Mouse (Mus musculus) neural tube, embryonic 10.5 days (tissue): ENCODE results near the gene Tmem117.

Experiments
- DNase-seq: peaks from one replicate; pipeline ENCODE4 v3.0.0-alpha.2; 2017; ENCODE audit warnings: low spot score; ENCODE audit errors: extremely low spot score

Tmem117 gene

GRCm38 (mm10) chr15:94893201-94893600 is 264.2 kb downstream of the Tmem117 start:
- no peak for DNase-seq

GRCm38 (mm10) chr15:94894086-94894485 is 265.1 kb downstream of the Tmem117 start:
- no peak for DNase-seq

GRCm38 (mm10) chr15:94895681-94896080 is 266.6 kb downstream of the Tmem117 start:
- no peak for DNase-seq

GRCm38 (mm10) chr15:94903188-94903587 is 274.2 kb downstream of the Tmem117 start:
- no peak for DNase-seq

- DNase-seq = no peak
These were observed 275.8 kb downstream of the Tmem117 start for GRCm38 (mm10) chr15:94904672-94905407.

- no peak for DNase-seq
These were observed 292.6 kb downstream of the Tmem117 start for GRCm38 (mm10) chr15:94921672-94922071.

- no peak for DNase-seq
These were observed 299.0 kb downstream of the Tmem117 start for GRCm38 (mm10) chr15:94927986-94928385.

- no peak for DNase-seq
These were observed 301.7 kb downstream of the Tmem117 start for GRCm38 (mm10) chr15:94930743-94931142.

GRCm38 (mm10) chr15:94933044-94933443 is 304.0 kb downstream of the Tmem117 start:
- DNase-seq = no peak

GRCm38 (mm10) chr15:94933480-94933879 is 304.4 kb downstream of the Tmem117 start:
- no peak for DNase-seq

- no peak for DNase-seq
These were observed 312.9 kb downstream of the Tmem117 start for GRCm38 (mm10) chr15:94941954-94942353.

- DNase-seq = no peak
These were observed 313.4 kb downstream of the Tmem117 start for GRCm38 (mm10) chr15:94942465-94942864.

GRCm38 (mm10) chr15:94943891-94944290 is 314.9 kb downstream of the Tmem117 start:
- DNase-seq = no peak

- no peak for DNase-seq
These were observed 322.5 kb downstream of the Tmem117 start for GRCm38 (mm10) chr15:94951382-94952048.

- DNase-seq = no peak
These were observed 327.7 kb downstream of the Tmem117 start for GRCm38 (mm10) chr15:94956697-94957096.

- DNase-seq = no peak
These were observed 328.2 kb downstream of the Tmem117 start for GRCm38 (mm10) chr15:94957202-94957601.

GRCm38 (mm10) chr15:94967004-94967403 is 338.0 kb downstream of the Tmem117 start:
- DNase-seq = no peak

- no peak for DNase-seq
These were observed 339.6 kb downstream of the Tmem117 start for GRCm38 (mm10) chr15:94968403-94969180.

- DNase-seq = no peak
These were observed 352.8 kb downstream of the Tmem117 start for GRCm38 (mm10) chr15:94981798-94982197.

- no peak for DNase-seq
These were observed 366.3 kb downstream of the Tmem117 start for GRCm38 (mm10) chr15:94995352-94995751.

- DNase-seq = no peak
These were observed 376.2 kb downstream of the Tmem117 start for GRCm38 (mm10) chr15:95005121-95005824.
